Mouse (Mus musculus) 3T3-L1 (cell line): ENCODE measurements at regions not wholly inside any gene's neighbourhood (a gene's known extent, or its start where the extent isn't known, plus 50 kb on each side); places are given as distances from the start of the nearest gene placed in this dataset.

Experiments used
- DNase-seq: peaks from one replicate; pipeline ENCODE4 v3.0.0-alpha.2; 2015; ENCODE audit warnings: low read depth, low spot score

- no peak for DNase-seq
Measured at GRCm38 (mm10) chr2:163138688-163139385, 51.2 kb upstream of the Gtsf1l start.

GRCm38 (mm10) chr2:163142762-163143388, 55.2 kb upstream of the Gtsf1l start:
- no peak for DNase-seq

GRCm38 (mm10) chr2:163143413-163143812, 55.8 kb upstream of the Gtsf1l start:
- DNase-seq = no peak

GRCm38 (mm10) chr2:163146001-163146400, 56.9 kb upstream of the Tox2 start:
- DNase-seq = no peak

DNA sequence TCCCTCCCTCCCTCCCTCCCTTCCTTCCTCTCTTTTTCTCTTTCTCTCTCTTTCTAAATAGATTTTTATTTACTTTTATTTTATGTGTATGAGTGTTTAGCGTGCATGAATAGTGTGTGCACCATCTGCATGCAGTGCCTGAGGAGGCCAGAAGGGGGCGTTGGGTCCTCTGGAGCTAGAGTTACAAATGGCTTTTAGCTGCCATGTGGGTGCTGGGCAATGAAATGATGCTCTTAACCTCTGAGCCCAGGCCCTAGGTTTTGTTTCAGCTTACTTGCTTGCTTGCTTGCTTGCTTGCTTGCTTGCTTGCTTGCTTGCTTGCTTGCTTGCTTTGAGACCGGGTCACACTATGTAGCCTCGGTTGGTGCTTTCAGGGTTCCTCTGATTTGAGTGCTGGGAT, 56.4 kb upstream of the Tox2 start:
- DNase-seq = no peak

DNA sequence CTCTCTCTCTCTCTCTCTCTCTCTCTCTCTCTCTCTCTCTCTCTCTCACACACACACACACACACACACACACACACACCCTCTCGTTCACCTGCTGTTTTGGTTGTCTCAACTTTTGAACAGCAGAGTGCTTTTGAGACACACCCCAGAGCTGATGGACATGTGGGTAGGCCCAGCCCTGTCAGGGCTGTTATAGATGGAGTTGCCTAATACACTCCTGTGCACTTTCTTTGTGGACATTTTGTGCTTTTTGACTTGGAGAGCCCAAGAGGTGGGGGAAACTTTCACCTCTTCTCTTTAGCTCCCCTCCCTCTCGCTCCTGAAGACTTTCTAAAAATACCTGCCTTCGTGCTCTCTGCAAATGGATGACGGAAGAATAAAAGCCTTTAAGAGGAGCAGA, 55.5 kb upstream of the Tox2 start:
- DNase-seq = no peak

- no peak for DNase-seq
Measured at GRCm38 (mm10) chr2:163151016-163151415, 51.9 kb upstream of the Tox2 start.

DNA sequence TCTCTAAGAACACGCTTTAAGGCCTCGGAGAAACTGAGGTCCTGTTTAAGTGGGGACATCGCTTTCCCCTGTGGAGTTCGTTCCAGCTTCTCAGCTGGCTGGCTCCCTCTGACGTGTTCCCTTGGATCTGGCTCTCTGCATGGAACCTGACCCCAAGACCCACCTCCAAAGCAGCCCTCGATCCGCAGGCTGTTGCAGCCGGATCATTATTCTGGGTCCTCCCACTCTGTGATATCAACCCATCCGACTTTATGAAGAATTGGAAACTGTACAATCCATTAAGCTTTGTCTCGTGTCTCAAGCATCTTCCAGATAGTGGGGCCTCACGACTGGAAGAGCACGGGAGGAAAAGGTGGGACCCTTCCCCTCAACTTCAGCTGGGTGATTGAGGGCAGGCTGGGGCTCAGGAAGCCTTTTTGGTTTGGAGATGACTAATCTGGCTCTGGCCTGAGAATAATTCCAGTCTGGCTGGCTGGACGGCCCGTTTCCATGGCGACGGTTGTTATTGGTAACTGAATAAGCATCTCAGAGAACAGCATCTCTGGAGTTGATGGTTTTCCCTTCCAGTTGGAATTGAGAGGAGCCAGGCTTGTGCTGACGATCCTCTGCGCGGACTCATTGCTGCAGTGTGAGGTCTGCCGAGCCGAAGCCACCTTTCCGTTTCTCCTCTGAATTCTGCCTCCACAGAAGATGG, 50.4 kb upstream of the Tox2 start:
- peak; percentile 29 for DNase-seq
